27 mouse cellular contexts compared by ENCODE assay signal in genomic region chr13:30949181-30949580, GRCm38 (mm10). TPM values are rescaled to one million over a fixed set of nuclear protein-coding genes. Genes with fewer than 3 reads are reported as not detected.
DNase-seq lines count a peak whose midpoint lies in the region; ATAC-seq and TF ChIP-seq lines count a peak whose summit lies in the region.
"Had no signal": no experiment of that assay in that cellular context is flagged by ENCODE, and none has a peak within 500 bp of the region (broad histone marks: within the 10 kb centered on the region; RNA-seq: fewer than 3 reads in every experiment).

No protein-coding gene starts in this region.

- TF ChIP-seq POLR2A in testis, adult 2 months (IDR thresholded peaks at IDR 0.05; ENCODE audit: control insufficient read depth, low read depth, low read length): no peak

- DNase-seq in testis, postnatal 14 days (ENCODE audit: low spot score): no peak
- DNase-seq in ES-CJ7 (ENCODE audit: low read depth, low spot score): peak; percentile 9
- DNase-seq in cerebellum, adult 9-10 months: no peak
- no peak for DNase-seq in cerebellum, postnatal 4 days (ENCODE audit: low spot score in 2 of 2)
- DNase-seq: adrenal gland, adult 2 months; adrenal gland, postnatal 25 days; cerebellum, adult 18-20 months; cerebellum, postnatal 10 days; embryo, embryonic 11 days; gastrocnemius, adult 2 months; gastrocnemius, postnatal 36 days had no signal

- no peaks in the 10 kb centered on the region for H3K36me3 ChIP-seq in testis, adult 2 months (ENCODE audit: control insufficient read depth, insufficient read depth, low read length)
- H3K36me3 ChIP-seq: embryonic facial prominence, embryonic 15.5 days; heart, embryonic 12.5 days; hindbrain, embryonic 15.5 days had no signal

- peak; percentile 80 for ATAC-seq in monocyte, adult 5-6 weeks (replicated peaks; ENCODE audit: insufficient number of reproducible peaks, low FRiP score, low TSS enrichment, poor library complexity, severe bottlenecking)
- ATAC-seq in inflammation-experienced regulatory T-cells, adult 6 months: no peak
- ATAC-seq: forebrain, embryonic 14.5 days had no signal

- no peak for TF ChIP-seq CTCF in testis, adult 2 months (IDR thresholded peaks at IDR 0.05; ENCODE audit: control insufficient read depth, insufficient read depth, insufficient replicate concordance, low read depth, low read length)

- peaks cover 5% of the 10 kb centered on the region for H3K4me1 ChIP-seq in testis, adult 2 months (ENCODE audit: control insufficient read depth, insufficient read depth, low read length)
- H3K4me1 ChIP-seq: forebrain, embryonic 10.5 days; hindbrain, embryonic 10.5 days; hindbrain, embryonic 15.5 days had no signal

- H3K4me3 ChIP-seq in testis, adult 2 months (ENCODE audit: control insufficient read depth, low read depth, low read length): peak overlapping the region; percentile 3; the same call in 1 of the 2 replicates
- H3K4me3 ChIP-seq: embryonic facial prominence, embryonic 15.5 days; erythroblast, embryonic 14.5 days; forebrain, embryonic 10.5 days; gastrocnemius, adult 2 months; heart, embryonic 12.5 days; hindbrain, embryonic 10.5 days; hindbrain, embryonic 15.5 days had no signal

- H3K27ac ChIP-seq in testis, adult 2 months (ENCODE audit: control insufficient read depth, insufficient read depth, low read depth, low read length): no peak overlapping the region
- H3K27ac ChIP-seq: embryonic facial prominence, embryonic 15.5 days; forebrain, embryonic 10.5 days; gastrocnemius, adult 2 months; hindbrain, embryonic 10.5 days; hindbrain, embryonic 15.5 days had no signal

- no peaks in the 10 kb centered on the region for H3K27me3 ChIP-seq in testis, adult 2 months (ENCODE audit: control insufficient read depth, insufficient read depth, low read length)
- H3K27me3 ChIP-seq: embryonic facial prominence, embryonic 15.5 days; heart, embryonic 12.5 days; hindbrain, embryonic 15.5 days had no signal

RNA-seq across cellular contexts. Expression of gene Hus1b, which starts 1.6 kb away (rescaled TPM):
- 3.1 and 3.4 TPM in 2 replicates for polyA plus RNA-seq in testis, adult 2 months (2012; rRNA removed)
- 3.5 to 7.2 TPM (median 4.6 TPM) in 3 replicates for total RNA-seq in monocyte, adult 5-6 weeks (2017)
- polyA plus RNA-seq in inflammation-experienced regulatory T-cells, adult 6 months (2017; shearing (Covaris generic)): under 1 TPM in 2 of 3 experiments, not detected in 1; 0.86 to 0.91 TPM
- total RNA-seq: heart, postnatal 25 days had no signal
- polyA plus RNA-seq: embryonic facial prominence, embryonic 11.5 days; embryonic facial prominence, embryonic 15.5 days; erythroblast, embryonic 14.5 days; forebrain, embryonic 10.5 days; heart, embryonic 12.5 days; heart, embryonic 16.5 days; hindbrain, embryonic 10.5 days; hindbrain, embryonic 15.5 days had no signal

RNA-seq across cellular contexts. Expression of gene Exoc2, which starts 24.7 kb away (rescaled TPM):
- 10.2 and 10.7 TPM in 2 replicates for polyA plus RNA-seq in testis, adult 2 months (2012; rRNA removed)
- 48.1 to 83.7 TPM (median 55.4 TPM) in 3 replicates for total RNA-seq in monocyte, adult 5-6 weeks (2017)
- polyA plus RNA-seq in inflammation-experienced regulatory T-cells, adult 6 months (2017; shearing (Covaris generic)): 10 to 100 TPM; 67.2 to 77.9 (median 77.0) TPM

RNA-seq across cellular contexts. Expression of gene Gm5447, which starts 24.8 kb away (rescaled TPM):
- polyA plus RNA-seq in testis, adult 2 months (2012; rRNA removed): 0.28 and 0.30 TPM in 2 replicates
- 1.2 TPM in 1 of 3 replicates, not detected in the others for total RNA-seq in monocyte, adult 5-6 weeks (2017)
- polyA plus RNA-seq in inflammation-experienced regulatory T-cells, adult 6 months (2017; shearing (Covaris generic)): not detected
- total RNA-seq: adrenal gland, adult 2 months; adrenal gland, postnatal 25 days; common myeloid progenitor, adult 5-6 weeks; ES-E14; gastrocnemius, adult 2 months; gastrocnemius, postnatal 36 days; heart, adult 8-10 months; heart, postnatal 25 days had no signal
- polyA plus RNA-seq: adrenal gland, adult 2 months; erythroblast, embryonic 14.5 days; forebrain, embryonic 14.5 days; heart, embryonic 12.5 days; hindbrain, embryonic 10.5 days had no signal
